Mouse (Mus musculus) spleen, postnatal 4 days (tissue): ENCODE measurements around the gene Ninj2.

Source experiments
- DNase-seq, 2 experiments: peaks; one replicate each; pipeline ENCODE4 v3.0.0; 2022; ENCODE audit warnings: low spot score in 2 of 2

Gene Ninj2

DNA sequence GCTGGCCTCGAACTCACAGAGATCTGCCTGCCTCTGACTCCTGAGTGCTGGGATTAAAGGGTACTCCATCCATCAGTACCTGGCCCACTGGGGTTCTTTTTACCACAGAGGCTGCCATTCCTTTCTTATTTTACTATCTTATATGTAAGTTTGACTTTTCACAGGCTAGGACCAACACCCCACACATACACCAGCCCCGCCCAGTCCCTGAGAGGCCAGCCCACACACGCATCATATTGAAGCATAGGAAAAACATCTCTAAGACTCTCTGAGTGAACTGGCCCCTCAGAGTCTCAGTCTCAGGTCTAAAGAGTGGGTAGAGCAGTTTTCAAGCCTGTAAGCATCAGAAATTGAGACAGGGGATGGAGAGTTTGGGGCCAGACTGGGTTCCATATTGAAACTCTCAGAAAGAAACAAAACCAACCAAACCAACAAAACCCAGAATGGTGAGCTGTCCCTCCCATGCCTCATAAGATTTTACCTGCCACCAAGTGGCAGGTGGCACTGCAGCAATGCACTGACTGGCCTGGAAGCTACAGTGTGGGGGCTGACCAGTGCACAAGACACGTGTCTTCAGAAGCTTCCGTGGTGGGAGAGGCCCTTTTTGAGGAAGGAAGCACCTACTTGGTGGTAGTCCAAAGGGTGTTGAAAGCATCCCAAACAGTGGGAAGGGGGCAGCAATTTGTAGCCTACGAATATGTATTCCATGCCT, 86.0 kb downstream of the Ninj2 start:
- DNase-seq = peak in 1 of 2 experiments; percentile 67

DNA sequence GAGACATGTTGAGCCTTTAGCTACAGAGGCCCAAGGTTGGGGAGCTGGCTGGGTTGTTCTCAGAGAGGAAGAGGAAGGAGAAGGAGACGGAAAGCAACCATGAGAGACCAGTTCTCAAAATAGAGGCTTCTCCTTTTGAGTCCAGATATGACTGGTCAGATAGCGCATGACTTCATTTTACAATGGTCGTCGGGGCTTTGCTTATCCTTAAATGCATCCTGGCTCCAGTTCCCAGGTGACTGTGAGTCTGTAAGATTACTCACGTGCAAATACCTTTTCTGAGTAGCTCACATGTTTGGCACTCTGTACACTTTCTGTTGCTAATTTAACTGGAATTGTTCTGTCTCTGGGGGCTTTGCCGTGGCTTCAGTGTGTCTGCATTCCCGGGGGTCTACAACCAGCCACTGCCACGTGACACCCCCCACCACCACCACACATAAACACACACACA, 86.6 kb downstream of the Ninj2 start:
- DNase-seq = peak in 1 of 2 experiments; percentile 38

DNA sequence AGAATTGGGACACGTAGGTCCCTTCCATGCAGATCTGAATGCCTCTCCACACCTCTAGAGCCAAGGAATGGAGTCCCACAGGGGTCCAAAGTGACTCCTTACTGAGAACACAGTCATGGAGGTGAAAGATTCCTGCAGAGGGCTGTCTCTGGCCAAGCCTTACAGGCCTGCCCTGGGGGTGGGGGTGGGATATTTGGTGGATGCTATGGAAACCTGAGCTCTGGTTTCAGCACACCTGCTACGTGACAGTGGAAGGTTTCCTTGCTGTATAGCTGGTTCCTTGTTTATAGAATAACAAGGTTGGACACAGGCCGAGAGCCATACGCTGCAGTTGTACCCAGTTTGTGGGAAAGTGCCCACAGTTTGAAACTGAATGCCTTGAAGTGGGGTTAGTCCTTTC, 87.3 kb downstream of the Ninj2 start:
- DNase-seq = no peak

DNA sequence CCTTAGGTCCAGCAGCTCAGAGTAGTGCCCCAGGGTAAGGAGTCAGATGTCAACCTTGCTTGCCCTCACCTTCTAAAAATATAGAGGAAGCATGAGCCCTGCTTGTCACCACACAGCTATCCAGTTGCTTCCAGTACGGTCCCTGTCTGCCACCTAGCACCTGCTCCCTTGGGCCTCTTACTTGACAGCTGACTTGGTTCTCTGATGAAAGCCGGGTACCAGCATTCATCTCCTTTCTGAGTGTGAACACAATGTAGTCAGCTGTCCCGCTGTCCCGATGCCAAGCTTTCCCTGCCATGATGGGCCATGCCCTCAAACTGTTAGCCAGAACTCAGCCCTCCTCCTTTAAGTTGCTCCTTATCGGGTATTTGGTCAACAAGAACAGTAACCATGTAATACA, 89.0 kb downstream of the Ninj2 start:
- no peak for DNase-seq

DNA sequence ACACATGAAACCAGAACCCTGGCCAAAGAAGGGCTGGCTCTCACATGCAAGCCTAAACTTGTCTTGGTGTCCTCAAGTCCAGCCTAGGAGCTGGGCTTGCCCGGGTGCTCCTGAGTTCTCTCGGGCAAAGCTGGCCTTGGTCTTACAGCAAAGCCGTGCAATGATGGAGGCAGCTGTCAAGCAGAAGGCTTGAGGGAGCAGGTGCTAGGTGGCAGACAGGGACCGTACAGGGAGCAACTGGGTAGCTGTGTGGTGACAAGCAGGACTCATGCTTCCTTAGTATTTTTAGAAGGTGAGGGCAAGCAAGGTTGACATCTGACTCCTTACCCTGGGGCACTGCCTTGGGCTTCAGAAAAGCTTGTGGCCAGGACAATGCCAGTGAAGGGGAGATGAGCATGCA, 90.6 kb downstream of the Ninj2 start:
- DNase-seq = no peak

DNA sequence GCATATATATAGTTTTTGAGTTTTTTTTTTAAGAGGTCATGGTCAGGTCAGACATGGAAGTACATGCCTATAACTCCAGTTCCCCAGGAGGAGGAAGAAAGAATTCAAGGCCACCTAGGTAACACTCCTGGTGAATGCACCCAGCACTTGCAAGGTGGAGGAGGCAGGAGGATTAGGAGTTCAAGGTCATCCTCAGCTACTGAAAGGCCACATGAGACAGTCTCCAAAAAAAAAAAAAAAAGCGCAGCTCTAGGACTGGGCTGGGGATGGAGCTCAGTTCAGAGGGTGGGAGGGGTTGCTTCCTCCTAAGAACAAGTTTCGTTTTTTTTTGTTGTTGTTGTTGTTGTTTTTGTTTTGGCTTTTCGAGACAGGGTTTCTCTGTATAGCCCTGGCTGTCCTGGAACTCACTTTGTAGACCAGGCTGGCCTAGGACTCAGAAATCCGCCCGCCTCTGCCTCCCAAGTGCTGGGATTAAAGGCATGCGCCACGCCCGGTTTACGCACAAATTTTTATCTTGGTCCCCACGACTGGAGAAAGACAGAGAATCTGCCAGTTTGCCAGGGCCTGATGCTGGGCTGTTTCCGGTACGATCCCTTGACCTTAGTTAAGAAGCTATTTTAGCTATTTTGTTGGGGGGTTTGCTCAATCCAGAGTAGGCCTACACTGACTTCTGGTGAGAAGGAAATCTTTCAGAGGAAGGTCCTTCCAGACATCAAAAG, 92.0 kb downstream of the Ninj2 start:
- no peak for DNase-seq

DNA sequence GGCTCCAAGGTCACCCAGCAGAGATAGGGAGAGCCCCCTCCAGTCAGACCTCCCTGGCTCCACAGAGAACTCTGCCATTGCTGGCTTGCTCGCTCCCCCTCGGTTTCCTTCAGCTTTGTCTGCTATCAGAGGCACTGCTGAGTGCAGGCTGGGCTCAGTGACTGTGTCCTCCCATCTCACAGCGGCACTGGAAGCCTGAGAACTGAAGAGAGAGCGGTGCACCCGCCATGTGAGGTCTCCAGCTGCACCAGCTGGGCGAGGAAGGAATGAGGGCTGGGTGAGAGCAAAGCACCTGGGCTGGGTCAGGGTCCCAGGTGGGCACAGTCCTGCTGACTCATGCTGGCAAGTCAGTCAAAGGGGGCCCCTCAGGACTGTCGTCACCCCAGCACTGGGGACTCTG, 92.6 kb downstream of the Ninj2 start:
- no peak for DNase-seq

DNA sequence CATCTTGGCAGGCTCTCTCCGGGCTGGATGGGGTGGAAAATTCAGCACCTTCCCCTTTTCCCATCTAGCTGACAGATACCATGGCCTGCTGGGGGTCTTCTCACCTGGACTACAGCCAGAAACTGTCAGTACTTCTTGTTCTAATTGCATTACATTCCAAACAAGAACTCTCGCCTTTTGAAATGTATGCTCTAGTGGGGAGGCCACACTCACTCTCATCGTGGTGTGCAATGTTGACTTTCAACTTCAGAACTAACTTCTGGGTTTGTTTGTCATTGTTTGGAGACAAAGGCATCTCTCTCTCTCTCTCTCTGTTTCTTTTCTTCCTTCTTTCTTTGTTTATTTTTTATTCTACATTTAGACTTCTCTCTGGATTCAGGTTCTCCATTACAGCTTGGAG, 93.4 kb downstream of the Ninj2 start:
- DNase-seq = no peak

DNA sequence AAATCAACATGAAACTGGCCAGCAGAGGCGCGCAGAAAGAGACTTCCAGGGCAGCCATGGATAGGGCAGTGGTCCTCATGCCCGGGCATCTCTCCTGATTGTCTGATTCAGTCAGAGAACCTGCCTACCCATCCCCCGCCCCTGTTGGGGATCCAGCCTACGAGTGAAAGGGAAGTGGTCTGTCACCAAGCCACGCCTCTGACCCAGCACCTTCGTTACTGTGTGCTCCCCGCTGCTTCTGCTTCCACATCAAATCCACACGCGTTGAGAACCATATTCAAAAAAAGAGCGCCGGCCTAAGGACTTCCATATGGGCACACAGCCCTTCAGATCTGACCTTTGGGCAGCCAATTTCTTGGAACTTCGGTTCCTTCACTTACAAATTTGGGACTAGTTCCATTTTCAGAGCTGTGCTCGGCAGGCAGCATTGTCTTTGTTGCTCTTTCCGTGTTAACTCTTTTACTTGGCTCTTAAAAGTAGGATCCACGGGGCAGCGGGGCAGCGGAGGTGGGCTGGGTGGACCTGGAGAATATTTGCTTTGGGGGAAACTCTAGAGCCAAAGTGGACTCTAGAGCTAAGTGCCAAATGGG, 94.5 kb downstream of the Ninj2 start:
- DNase-seq = peak; percentile 73 to 86

DNA sequence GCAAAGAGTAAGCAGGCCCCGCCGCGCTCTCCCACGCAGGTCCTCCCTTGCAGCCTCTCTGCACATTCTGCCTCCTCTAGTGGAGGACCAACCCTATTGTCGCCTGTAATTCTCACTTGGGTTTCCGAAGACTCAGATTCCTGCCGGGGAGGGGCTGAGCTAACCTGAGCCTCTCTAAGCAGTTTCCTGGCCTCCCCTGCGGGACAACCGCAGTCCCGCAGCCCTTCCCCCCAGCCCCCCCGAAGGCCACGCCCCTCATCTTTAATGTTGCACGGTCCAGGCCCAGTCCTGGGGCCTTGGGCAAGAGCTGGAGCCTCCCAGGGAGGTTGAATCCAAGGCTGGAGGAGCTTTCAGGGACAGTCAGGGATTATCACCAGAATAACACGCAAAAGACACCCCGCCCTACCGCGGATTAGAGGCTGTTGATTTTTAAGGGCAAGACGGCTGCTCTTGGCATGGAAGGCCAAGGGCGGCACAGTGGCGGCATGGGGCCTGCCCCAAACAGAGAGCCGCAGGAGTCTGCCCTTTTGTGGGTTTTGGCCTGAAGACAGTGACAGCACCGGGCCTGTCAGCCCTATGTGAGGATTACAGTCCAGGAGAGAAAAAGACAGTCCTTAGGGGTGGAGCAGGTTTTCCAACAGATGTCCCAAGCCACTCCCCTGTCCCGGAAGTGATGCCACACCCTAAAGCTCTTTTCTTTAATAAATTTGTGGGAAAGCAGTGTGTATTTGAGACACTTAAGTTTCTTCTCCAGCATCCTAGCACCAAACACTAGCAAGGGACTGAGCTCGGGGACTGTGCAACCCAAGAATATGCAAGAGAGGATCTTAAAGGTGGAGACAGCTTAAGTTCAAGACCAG, 95.5 kb downstream of the Ninj2 start:
- peak; percentile 57 to 80 for DNase-seq

DNA sequence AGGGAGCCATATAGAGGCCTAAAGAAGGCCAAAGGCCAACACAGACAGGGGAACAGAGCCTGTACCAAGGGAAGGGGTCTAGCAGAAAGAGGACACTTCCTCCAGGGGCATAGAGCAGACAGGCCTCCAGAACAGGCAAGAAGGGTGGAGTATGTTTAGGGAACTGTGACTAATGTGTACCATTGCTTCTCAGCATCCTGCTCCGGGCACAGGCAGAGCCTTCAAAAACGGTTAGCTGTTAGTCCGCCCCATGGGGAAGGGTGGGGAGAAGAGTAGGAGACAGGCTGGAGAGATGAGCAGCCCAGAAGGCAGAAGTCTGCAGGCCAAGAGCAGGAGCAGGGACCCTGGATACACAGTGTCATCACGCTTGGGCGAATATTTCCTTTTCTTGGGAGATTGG, 96.1 kb downstream of the Ninj2 start:
- DNase-seq = no peak

DNA sequence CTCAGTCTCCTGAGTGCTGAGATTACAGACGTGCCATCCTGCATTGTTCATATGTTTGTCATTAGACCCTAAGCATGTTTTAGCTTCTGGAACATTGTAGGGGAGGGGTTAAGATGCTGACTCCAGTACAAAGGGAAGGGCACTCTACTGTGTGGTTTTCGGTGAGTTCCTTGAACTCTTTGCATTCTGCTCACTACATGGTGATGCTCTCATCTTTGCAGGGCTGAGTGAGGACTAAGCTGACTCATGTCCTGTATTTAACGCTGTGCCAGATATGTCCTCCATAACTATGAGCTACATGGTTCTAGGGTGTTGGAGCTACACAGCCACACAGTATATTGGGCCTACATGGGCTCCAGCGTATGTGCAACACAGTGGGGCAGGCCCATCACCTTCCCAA, 97.2 kb downstream of the Ninj2 start:
- no peak for DNase-seq

DNA sequence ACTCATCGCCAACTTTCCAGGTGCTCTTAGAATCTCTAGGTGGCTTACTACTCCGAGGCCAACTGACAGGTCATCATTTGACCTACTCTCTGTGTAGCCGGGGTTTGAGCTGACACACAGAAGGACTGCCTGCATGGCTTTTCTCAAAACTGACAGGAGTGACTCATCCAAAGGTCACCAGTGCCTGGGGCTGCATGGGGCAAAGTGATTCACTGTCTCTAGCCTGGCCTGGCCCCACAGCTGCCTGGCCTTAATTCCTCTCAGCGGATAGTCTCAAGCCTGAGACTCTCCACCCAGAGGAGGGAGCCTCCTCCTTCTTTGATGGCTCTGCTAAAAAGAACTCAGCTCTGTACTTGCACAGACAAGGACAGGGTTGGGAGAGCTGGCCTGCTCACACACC, 97.8 kb downstream of the Ninj2 start:
- DNase-seq = no peak

DNA sequence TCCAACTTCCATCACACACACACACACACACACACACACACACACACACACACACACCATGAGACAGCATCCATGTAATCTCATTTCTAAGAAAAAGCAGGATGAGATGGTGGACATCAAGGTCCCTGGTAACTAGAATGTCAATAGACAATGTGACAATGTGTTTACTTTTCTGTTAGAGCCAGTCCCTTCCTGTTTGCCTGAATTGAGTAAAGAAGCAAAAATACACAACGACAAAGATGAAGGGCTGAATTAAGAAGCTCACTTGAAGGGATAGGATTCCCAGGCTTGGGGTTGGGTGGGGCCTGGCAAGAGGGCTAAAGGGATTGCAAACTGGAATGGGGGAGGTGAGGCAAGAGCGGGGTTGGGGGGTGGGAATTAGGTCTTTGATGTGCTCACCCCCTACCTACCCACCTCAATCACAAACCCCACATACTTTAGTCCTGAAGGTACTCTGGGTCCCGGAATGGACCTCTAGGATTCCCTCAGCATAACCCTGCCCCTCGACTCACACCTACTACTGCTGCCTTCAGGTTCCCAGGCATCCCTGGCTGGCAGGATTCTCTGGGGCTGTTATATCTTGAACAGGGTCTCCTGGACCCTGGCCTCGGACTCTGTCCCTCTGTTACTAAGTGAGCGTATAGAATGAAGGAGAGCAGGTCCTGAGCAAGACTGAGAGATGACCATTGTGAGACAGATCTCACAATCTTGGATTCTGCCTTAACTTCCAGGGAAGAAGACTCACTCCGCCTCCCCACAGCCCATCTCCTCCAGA, 98.4 kb downstream of the Ninj2 start:
- DNase-seq = no peak

DNA sequence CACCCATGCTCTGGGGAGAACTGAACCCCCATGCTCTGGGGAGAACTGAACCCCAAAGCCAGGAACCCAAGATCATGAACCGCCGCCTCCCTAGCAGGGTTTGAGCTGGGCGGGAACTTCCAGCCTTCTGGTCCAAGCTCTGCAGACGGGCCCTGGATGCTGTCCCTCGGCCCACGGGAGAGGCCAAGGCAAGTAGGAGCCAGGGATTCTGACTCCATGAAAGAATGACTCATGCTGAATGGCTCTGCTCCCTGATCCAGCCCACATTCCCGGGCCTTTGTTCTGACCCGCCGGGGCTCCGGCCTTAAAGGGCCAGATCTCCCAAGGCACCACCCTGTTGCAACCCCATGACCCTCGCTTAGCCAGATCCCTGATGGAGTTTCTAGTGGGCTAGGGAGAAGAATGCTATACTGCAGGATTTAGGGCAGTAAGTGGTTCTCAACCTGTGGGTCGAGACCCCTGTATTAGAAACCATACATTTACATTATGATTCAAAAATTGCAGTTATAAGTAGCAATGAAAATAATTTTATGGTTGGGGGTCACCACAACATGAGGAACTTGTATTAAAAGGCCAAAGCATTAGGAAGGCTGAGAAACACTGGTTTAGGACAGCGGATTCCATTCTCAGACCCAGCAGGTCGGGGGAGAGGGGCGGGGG, 99.2 kb downstream of the Ninj2 start:
- no peak for DNase-seq

DNA sequence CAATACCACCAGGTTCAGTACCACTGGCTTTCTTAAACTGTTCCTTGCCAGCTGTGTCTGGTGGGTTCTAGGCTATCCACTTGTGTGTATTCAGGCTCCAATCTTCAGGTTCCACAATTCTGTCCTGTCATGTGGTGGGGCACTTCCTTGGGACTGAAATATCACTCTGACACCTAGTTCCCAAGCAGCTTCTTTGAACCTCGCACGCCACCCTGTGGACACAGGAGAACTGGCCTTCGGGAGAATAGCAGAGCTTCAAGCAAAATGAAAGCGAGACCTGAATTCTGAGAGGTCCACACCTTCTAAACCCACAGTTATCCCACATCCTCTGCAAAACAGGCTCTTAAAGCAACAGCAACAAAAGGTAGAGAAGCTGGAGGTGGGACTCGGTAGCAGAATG, 100.0 kb downstream of the Ninj2 start:
- peak; percentile 86 to 92 for DNase-seq

DNA sequence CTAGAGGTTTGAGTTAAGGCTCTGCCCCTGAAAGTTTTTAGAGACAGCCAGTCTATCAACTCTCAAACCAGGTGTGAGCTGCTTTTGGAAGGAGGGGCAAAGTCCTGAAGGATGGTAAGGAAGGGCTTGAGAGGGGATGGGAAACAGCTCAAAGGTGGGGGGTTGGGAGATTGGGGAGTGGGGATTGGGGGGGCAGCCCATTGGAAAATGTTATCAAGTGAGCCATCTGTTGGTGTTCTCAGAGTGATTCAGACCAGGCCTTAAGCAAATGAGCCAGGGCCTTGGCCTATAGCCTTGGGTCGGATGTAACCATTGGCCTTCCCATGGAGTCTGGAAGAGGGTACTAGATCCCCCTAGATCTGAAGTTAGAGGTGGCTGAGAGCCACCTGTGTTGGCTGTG, 100.6 kb downstream of the Ninj2 start:
- DNase-seq = no peak

DNA sequence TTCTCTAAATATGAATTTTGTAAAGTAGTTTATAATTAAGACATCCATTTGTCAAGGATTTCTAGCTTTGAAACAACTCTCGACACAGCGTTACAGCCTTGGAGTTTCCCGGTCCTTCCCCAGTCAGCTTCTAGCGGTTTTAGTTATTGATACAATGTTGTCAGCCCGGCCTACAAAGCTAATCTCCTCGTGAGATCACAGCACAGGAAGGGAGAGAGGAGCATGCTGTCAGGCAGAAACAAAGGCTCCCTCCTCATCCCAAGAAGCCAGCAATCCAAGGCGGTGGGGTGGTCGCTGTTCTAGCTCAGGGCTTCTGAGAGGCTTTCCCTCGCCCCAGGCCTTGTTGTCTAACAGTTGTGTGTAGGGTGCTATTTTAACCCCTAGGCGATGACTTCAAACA, 101.2 kb downstream of the Ninj2 start:
- DNase-seq = no peak

DNA sequence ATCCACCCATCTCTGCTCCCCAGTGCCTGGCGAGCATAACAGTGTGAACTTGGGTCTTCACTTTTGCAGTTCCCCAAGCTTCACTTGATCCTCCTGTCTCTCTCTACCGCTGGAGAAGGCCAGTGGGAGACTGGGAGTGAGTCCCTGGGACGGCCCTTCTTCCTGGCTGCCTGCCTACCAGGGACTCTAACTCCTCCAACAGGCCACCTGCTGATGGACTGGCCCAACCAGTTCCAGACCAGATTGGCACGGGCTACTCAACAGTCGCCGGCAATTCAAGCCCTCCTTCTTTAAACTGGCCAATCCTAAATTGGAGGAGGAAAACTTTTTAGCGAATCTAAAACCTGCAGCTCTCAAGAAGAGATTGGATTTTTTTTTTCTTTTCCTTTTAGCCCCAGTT, 101.8 kb downstream of the Ninj2 start:
- DNase-seq = no peak

DNA sequence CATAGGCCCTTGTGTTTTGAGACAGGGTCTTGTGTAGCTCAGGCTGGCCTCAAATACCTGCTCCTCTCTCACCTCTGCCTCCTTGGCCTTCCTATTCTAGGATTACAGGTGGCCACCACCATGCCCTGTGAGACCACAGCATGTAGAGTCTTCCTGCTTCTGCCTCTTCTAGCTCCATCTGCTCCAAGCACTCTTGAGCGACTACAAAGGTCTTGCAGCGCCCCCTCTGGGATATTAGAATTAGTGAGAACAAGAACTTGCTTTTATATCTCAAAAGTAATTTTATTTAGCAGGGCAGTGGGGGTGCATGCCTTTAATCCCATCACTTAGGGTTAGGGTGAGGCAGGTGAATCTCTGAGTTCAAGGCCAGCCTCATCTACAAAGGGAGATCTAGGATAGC, 103.7 kb downstream of the Ninj2 start:
- DNase-seq = peak in 1 of 2 experiments; percentile 51

DNA sequence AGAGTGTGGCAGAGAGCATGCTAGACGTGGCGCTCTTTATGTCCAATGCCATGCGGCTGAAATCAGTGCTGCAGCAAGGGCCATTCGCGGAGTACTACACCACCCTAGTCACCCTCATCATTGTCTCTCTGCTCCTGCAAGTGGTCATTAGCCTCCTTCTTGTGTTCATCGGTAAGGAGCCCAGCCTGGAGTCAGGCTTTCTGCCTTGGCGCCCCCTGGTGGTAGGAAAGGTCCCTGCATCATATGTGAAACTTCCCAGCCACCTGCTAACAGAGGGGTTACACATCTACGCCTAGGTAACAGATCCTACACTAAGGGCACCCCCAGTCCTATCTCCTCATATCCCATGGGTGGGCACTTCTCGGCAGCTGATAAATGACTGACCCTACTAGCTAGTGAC, 104.8 kb downstream of the Ninj2 start:
- DNase-seq = peak; percentile 85 to 96
